Mouse (Mus musculus): ENCODE data around the gene Olfr869. TPM values are rescaled to one million over a fixed set of nuclear protein-coding genes. Genes with fewer than 3 reads are reported as not detected.

The Olfr869 gene
- total and polyA plus RNA-seq, 3 experiments, result not detected

- peak; percentile 59 for DNase-seq (ENCODE audit: low read depth, low spot score)
- H3K79me2 ChIP-seq (ENCODE audit: control insufficient read depth, insufficient read depth, low read length, poor library complexity), result no peaks in the 10 kb centered on the region
- peak overlapping the region in 1 of 2 experiments; percentile 50; a peak in 1 of 4 replicates for H3K4me3 ChIP-seq (ENCODE audit: control insufficient read depth in 1 of 2, insufficient read depth in 1 of 2, low read depth in 2 of 2, low read length in 2 of 2)
- H3K4me1 ChIP-seq (ENCODE audit: control insufficient read depth in 1 of 2, insufficient read depth in 2 of 2, low read length in 2 of 2), result no peaks in the 10 kb centered on the region; a peak in 1 of 4 replicates
- 0 out of 2 replicates have a peak, but pooled peaks have one; percentile 24 for TF ChIP-seq ETS1 (IDR thresholded peaks at IDR 0.05; ENCODE audit: low read depth, low read length)
- no peak for TF ChIP-seq NELFE (IDR thresholded peaks at IDR 0.05; ENCODE audit: low read depth, low read length)
- 0 out of 2 replicates have a peak, but pooled peaks have one; percentile 9 for TF ChIP-seq UBTF (IDR thresholded peaks at IDR 0.05; ENCODE audit: borderline replicate concordance, insufficient read depth, low read depth, low read length)
- peak overlapping the region; percentile 38 for H3K9ac ChIP-seq (ENCODE audit: control insufficient read depth, low read depth, low read length, poor library complexity, severe bottlenecking)
- H3K9me3 ChIP-seq (replicated peaks; ENCODE audit: insufficient read depth, low read length), result no peaks in the 10 kb centered on the region
- H3K36me3 ChIP-seq (ENCODE audit: control insufficient read depth in 1 of 2, insufficient read depth in 2 of 2, low read length in 2 of 2), result peaks cover 0 to 6% of the 10 kb centered on the region in 2 experiments; a peak in 1 of 4 replicates
- H3K27ac ChIP-seq (ENCODE audit: control insufficient read depth, low read depth, low read length), result no peak overlapping the region
- no peaks in the 10 kb centered on the region for H3K27me3 ChIP-seq (ENCODE audit: control insufficient read depth in 1 of 2, insufficient read depth in 2 of 2, low read length in 2 of 2)
Measured at GRCm38 (mm10) chr9:20179463-20179862, 50.7 kb downstream of the Olfr869 start.

Other genes starting within 250 kb of the Olfr869 start
- gene Olfr862, start 241.0 kb upstream of the Olfr869 start, total RNA-seq (2012; rRNA removed), result not detected in 2 replicates
- gene Olfr862, start 241.0 kb upstream of the Olfr869 start, polyA plus RNA-seq (2012; ENCODE audit: insufficient read depth in 1 of 2, insufficient read length in 2 of 2, low read depth in 1 of 2, low replicate concordance in 2 of 2, missing spikeins in 1 of 2), result not detected
- 0.26 and 0.39 TPM in 2 replicates for gene Olfr77, start 212.1 kb upstream of the Olfr869 start, total RNA-seq (2012; rRNA removed)
- under 1 TPM in 1 of 2 experiments, not detected in 1; 0.03 TPM for gene Olfr77, start 212.1 kb upstream of the Olfr869 start, polyA plus RNA-seq (2012; ENCODE audit: insufficient read depth in 1 of 2, insufficient read length in 2 of 2, low read depth in 1 of 2, low replicate concordance in 2 of 2, missing spikeins in 1 of 2)
- gene Olfr866, start 101.0 kb upstream of the Olfr869 start, total RNA-seq (2012; rRNA removed), result not detected in 2 replicates
- not detected for gene Olfr866, start 101.0 kb upstream of the Olfr869 start, polyA plus RNA-seq (2012; ENCODE audit: insufficient read depth in 1 of 2, insufficient read length in 2 of 2, low read depth in 1 of 2, low replicate concordance in 2 of 2, missing spikeins in 1 of 2)
- not detected in 2 replicates for gene Olfr867, start 71.4 kb upstream of the Olfr869 start, total RNA-seq (2012; rRNA removed)
- not detected for gene Olfr867, start 71.4 kb upstream of the Olfr869 start, polyA plus RNA-seq (2012; ENCODE audit: insufficient read depth in 1 of 2, insufficient read length in 2 of 2, low read depth in 1 of 2, low replicate concordance in 2 of 2, missing spikeins in 1 of 2)
- not detected in 2 replicates for gene Olfr868, start 30.4 kb upstream of the Olfr869 start, total RNA-seq (2012; rRNA removed)
- not detected for gene Olfr868, start 30.4 kb upstream of the Olfr869 start, polyA plus RNA-seq (2012; ENCODE audit: insufficient read depth in 1 of 2, insufficient read length in 2 of 2, low read depth in 1 of 2, low replicate concordance in 2 of 2, missing spikeins in 1 of 2)
- gene Olfr870, start 45.0 kb downstream of the Olfr869 start, total RNA-seq (2012; rRNA removed), result not detected in 2 replicates
- not detected for gene Olfr870, start 45.0 kb downstream of the Olfr869 start, polyA plus RNA-seq (2012; ENCODE audit: insufficient read depth in 1 of 2, insufficient read length in 2 of 2, low read depth in 1 of 2, low replicate concordance in 2 of 2, missing spikeins in 1 of 2)
- gene Olfr871, start 83.2 kb downstream of the Olfr869 start, total RNA-seq (2012; rRNA removed), result not detected in 2 replicates
- under 1 TPM in 1 of 2 experiments, not detected in 1; 0.08 TPM for gene Olfr871, start 83.2 kb downstream of the Olfr869 start, polyA plus RNA-seq (2012; ENCODE audit: insufficient read depth in 1 of 2, insufficient read length in 2 of 2, low read depth in 1 of 2, low replicate concordance in 2 of 2, missing spikeins in 1 of 2)
- gene Olfr872, start 108.1 kb downstream of the Olfr869 start, total RNA-seq (2012; rRNA removed), result not detected in 2 replicates
- gene Olfr872, start 108.1 kb downstream of the Olfr869 start, polyA plus RNA-seq (2012; ENCODE audit: insufficient read depth in 1 of 2, insufficient read length in 2 of 2, low read depth in 1 of 2, low replicate concordance in 2 of 2, missing spikeins in 1 of 2), result not detected
- not detected in 2 replicates for gene Olfr39, start 153.3 kb downstream of the Olfr869 start, total RNA-seq (2012; rRNA removed)
- not detected for gene Olfr39, start 153.3 kb downstream of the Olfr869 start, polyA plus RNA-seq (2012; ENCODE audit: insufficient read depth in 1 of 2, insufficient read length in 2 of 2, low read depth in 1 of 2, low replicate concordance in 2 of 2, missing spikeins in 1 of 2)
- gene Olfr873, start 169.5 kb downstream of the Olfr869 start, total RNA-seq (2012; rRNA removed), result not detected in 2 replicates
- not detected for gene Olfr873, start 169.5 kb downstream of the Olfr869 start, polyA plus RNA-seq (2012; ENCODE audit: insufficient read depth in 1 of 2, insufficient read length in 2 of 2, low read depth in 1 of 2, low replicate concordance in 2 of 2, missing spikeins in 1 of 2)
- gene Olfr18, start 207.1 kb downstream of the Olfr869 start, total RNA-seq (2012; rRNA removed), result not detected in 2 replicates
- not detected for gene Olfr18, start 207.1 kb downstream of the Olfr869 start, polyA plus RNA-seq (2012; ENCODE audit: insufficient read depth in 1 of 2, insufficient read length in 2 of 2, low read depth in 1 of 2, low replicate concordance in 2 of 2, missing spikeins in 1 of 2)

Measured in MEL (cell line).